Mouse (Mus musculus) neural tube, embryonic 15.5 days (tissue): ENCODE data around the gene Sema3a. TPM values are rescaled to one million over a fixed set of nuclear protein-coding genes. Genes with fewer than 3 reads are reported as not detected.

ENCODE experiments used
- ATAC-seq: fragments of 200-750 bp; cut with Nextera tagmentation; 2 replicates; pipeline ENCODE4 v1.8.0; 2017; ENCODE audit warnings: mild to moderate bottlenecking, moderate TSS enrichment, moderate library complexity; ENCODE audit not compliant: low FRiP score
- H3K27ac ChIP-seq: fragments of 300-500 bp; sonication (generic); replicated peaks from 2 replicates; pipeline ENCODE4 v1.5.1; 2015; ENCODE audit warnings: mild to moderate bottlenecking, inconsistent platforms
- H3K27me3 ChIP-seq: fragments of 300-500 bp; sonication (generic); replicated peaks from 2 replicates; pipeline ENCODE4 v1.6.1; 2015; ENCODE audit warnings: inconsistent platforms
- H3K36me3 ChIP-seq: fragments of 300-500 bp; sonication (generic); 2 replicates; pipeline ENCODE4 v1.6.1; 2015; ENCODE audit warnings: inconsistent platforms
- H3K4me1 ChIP-seq: fragments of 300-500 bp; sonication (generic); 2 replicates; pipeline ENCODE4 v1.6.1; 2015; ENCODE audit warnings: inconsistent platforms
- H3K4me2 ChIP-seq: fragments of 300-500 bp; sonication (generic); 2 replicates; pipeline ENCODE4 v1.6.1; 2015; ENCODE audit warnings: inconsistent platforms, mild to moderate bottlenecking, moderate library complexity
- H3K4me3 ChIP-seq: fragments of 300-500 bp; sonication (generic); replicated peaks from 2 replicates; pipeline ENCODE4 v1.5.1; 2015; ENCODE audit warnings: mild to moderate bottlenecking, inconsistent platforms
- H3K9ac ChIP-seq: fragments of 300-500 bp; sonication (generic); replicated peaks from 2 replicates; pipeline ENCODE4 v1.6.1; 2015; ENCODE audit warnings: mild to moderate bottlenecking, inconsistent platforms
- H3K9me3 ChIP-seq: fragments of 300-500 bp; sonication (generic); replicated peaks from 2 replicates; pipeline ENCODE4 v1.6.1; 2016; ENCODE audit warnings: inconsistent platforms
- WGBS: fragments of 180-500 bp; shearing (Covaris S2); methylation state at CpG from one replicate; pipeline ENCODE4 v1.1.7; 2015; ENCODE audit warnings: mixed read lengths; 5-methylcytosine and 5-hydroxymethylcytosine counted together
- polyA plus RNA-seq: library from polyadenylated mRNA; unstranded; fragments of >200 nt; fragmentation: Nextera tagmentation; extraction: Ambion mirVana; gene quantifications from 2 replicates; pipeline ENCODE4 v1.2.1, GENCODE M21; 2015

Sema3a gene
- 20.7 and 22.1 TPM in 2 replicates for polyA plus RNA-seq

- 17% methylated on average over 13 of the region's 13 CpGs for WGBS
- no peaks in the 10 kb centered on the region for H3K9me3 ChIP-seq
- peak within 1 kb of the TSS; percentile 52 for H3K4me2 ChIP-seq
- H3K27ac ChIP-seq, result no peak within 1 kb of the TSS
- peak; percentile 91 for ATAC-seq
- H3K36me3 ChIP-seq, result no peaks in the 10 kb centered on the region
- peaks cover 10% of the 10 kb centered on the region for H3K4me1 ChIP-seq
- no peaks in the 10 kb centered on the region for H3K27me3 ChIP-seq
- peak within 1 kb of the TSS; percentile 27 for H3K4me3 ChIP-seq
- H3K9ac ChIP-seq, result 0 out of 2 replicates have a peak within 1 kb of the TSS, but pooled peaks have one; percentile 10
These were observed at the start of gene Sema3a for GRCm38 (mm10) chr5:13125241-13125692. Gene Sema3a, plus strand, starts transcription at chr5:13125414.

DNA sequence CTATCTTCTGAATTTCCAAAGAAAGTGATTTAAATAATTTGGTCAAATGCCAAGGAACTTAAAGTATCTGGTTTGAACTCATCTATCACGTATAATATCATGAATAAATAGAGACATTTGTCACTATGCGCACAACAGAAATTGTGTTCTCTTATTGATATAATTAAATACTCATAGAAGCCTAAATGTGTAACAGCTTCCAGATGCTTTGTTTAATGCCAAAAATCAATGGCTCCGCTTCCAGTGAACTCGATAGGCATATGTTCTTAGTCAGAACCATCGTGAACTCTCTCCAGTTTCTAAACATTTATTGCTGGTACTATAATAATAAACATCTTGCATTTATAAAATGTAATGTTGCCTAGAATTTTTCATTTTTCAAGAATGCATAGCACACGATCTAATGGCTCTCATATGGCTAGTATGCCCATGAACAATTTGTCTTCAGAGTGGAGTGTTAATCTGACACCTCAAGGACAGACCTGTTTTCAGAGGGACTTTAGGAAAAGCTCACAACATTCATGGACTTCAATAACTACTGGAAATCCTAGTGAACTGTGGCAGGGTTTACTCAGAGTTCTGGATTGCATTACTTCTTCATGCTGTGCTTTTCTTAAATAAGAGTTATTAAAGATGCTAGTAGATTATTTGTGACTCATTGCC is 40.3 kb upstream of the Sema3a start:
- no peak for ATAC-seq
- 82% methylated on average over 6 of the region's 6 CpGs for WGBS
- no peaks in the 10 kb centered on the region for H3K27me3 ChIP-seq

DNA sequence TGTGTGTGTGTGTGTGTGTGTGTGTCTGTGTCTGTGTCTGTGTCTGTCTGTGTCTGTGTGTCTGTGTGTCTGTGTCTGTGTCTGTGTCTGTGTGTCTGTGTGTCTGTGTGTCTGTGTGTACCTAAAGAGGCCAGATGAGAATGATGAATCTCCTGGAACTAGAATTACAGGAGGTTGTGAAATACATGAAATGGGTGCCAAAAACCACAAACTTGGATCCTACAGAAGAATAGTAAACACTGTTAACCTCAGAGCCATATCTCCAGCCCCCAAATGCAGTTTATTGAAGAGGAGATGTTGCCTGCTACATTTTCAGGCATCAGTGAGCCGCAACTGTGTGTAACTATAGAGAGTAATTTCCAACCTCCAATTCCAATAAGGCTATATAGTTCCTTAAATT is 34.8 kb upstream of the Sema3a start:
- H3K4me2 ChIP-seq, result no peak overlapping the region
- H3K4me1 ChIP-seq, result no peaks in the 10 kb centered on the region
- WGBS, result 92% methylated on average over 1 of the region's 1 CpGs
- H3K36me3 ChIP-seq, result no peaks in the 10 kb centered on the region
- H3K27me3 ChIP-seq, result no peaks in the 10 kb centered on the region
- no peak overlapping the region for H3K9ac ChIP-seq
- H3K9me3 ChIP-seq, result no peaks in the 10 kb centered on the region
- H3K4me3 ChIP-seq, result no peak overlapping the region
- H3K27ac ChIP-seq, result no peak overlapping the region
- no peak for ATAC-seq

More for the DNA sequence above, 40.3 kb upstream of the Sema3a start:
- Histone ChIP-seq H3K4me2 (no peak overlapping the region), H3K4me3 (no peak overlapping the region), H3K4me1 (no peaks in the 10 kb centered on the region), H3K36me3 (no peaks in the 10 kb centered on the region), H3K27ac (no peak overlapping the region), H3K9ac (no peak overlapping the region), H3K9me3 (no peaks in the 10 kb centered on the region)

GRCm38 (mm10) chr5:13109522-13109921 is 15.7 kb upstream of the Sema3a start:
- H3K4me2 ChIP-seq, result no peak overlapping the region
- WGBS, result 37% methylated on average over 2 of the region's 2 CpGs
- no peak for ATAC-seq

DNA sequence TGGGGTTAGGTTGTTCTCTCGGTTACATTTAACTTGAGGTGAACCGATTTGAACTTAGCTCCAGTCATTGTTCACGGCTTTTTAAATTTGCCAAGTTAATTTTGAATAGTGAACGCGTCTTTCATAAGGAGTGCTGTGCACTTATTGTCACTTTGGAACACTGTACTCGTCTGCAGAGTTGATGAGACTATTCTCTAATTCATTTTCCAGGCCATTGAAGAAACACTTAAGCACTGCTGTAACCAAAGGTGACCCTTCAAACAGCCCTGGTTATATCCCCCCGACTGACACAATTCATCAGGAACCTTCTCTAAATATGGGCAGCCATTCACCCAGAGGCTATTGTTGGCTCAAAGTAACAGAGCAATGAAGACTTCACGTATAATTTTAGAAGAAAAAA is 8.0 kb upstream of the Sema3a start:
- 22% methylated on average over 8 of the region's 8 CpGs for WGBS
- no peaks in the 10 kb centered on the region for H3K4me1 ChIP-seq
- no peak overlapping the region for H3K27ac ChIP-seq
- ATAC-seq, result no peak
- no peaks in the 10 kb centered on the region for H3K36me3 ChIP-seq
- no peaks in the 10 kb centered on the region for H3K27me3 ChIP-seq
- no peaks in the 10 kb centered on the region for H3K9me3 ChIP-seq
- no peak overlapping the region for H3K4me3 ChIP-seq
- H3K9ac ChIP-seq, result no peak overlapping the region
- H3K4me2 ChIP-seq, result no peak overlapping the region

More at GRCm38 (mm10) chr5:13109522-13109921, 15.7 kb upstream of the Sema3a start:
- Histone ChIP-seq H3K36me3 (no peaks in the 10 kb centered on the region), H3K9me3 (no peaks in the 10 kb centered on the region), H3K27me3 (no peaks in the 10 kb centered on the region), H3K4me3 (no peak overlapping the region), H3K9ac (no peak overlapping the region), H3K27ac (no peak overlapping the region), H3K4me1 (no peaks in the 10 kb centered on the region)

GRCm38 (mm10) chr5:13125757-13126156 is 543 bp downstream of the Sema3a start:
- Histone ChIP-seq H3K9me3 (no peaks in the 10 kb centered on the region), H3K4me3 (peak overlapping the region; percentile 27), H3K27me3 (no peaks in the 10 kb centered on the region), H3K36me3 (no peaks in the 10 kb centered on the region), H3K9ac (0 out of 2 replicates have a peak overlapping the region, but pooled peaks have one; percentile 10), H3K4me1 (peaks cover 10% of the 10 kb centered on the region), H3K4me2 (peak overlapping the region; percentile 52), H3K27ac (no peak overlapping the region)
- WGBS, result 54% methylated on average over 9 of the region's 9 CpGs
- peak; percentile 46; the same call in 1 of the 2 replicates for ATAC-seq

- Histone ChIP-seq H3K27ac (no peak overlapping the region), H3K9ac (no peak overlapping the region), H3K9me3 (no peaks in the 10 kb centered on the region), H3K4me2 (peak overlapping the region; percentile 52; the same call in 1 of the 2 replicates), H3K4me1 (peaks cover 10% of the 10 kb centered on the region), H3K4me3 (no peak overlapping the region), H3K27me3 (no peaks in the 10 kb centered on the region), H3K36me3 (no peaks in the 10 kb centered on the region)
- ATAC-seq, result no peak
- 86% methylated on average over 4 of the region's 4 CpGs for WGBS
These were observed 982 bp downstream of the Sema3a start for GRCm38 (mm10) chr5:13126196-13126595.

- ATAC-seq, result no peak
- no peaks in the 10 kb centered on the region for H3K36me3 ChIP-seq
- H3K4me3 ChIP-seq, result no peak overlapping the region
- peaks cover 10% of the 10 kb centered on the region for H3K4me1 ChIP-seq
- no peak overlapping the region for H3K27ac ChIP-seq
- WGBS, result 73% methylated on average over 3 of the region's 3 CpGs
- no peaks in the 10 kb centered on the region for H3K27me3 ChIP-seq
- no peak overlapping the region for H3K4me2 ChIP-seq
- no peaks in the 10 kb centered on the region for H3K9me3 ChIP-seq
- no peak overlapping the region for H3K9ac ChIP-seq
These were observed 1.9 kb downstream of the Sema3a start for GRCm38 (mm10) chr5:13127121-13127520.

GRCm38 (mm10) chr5:13144733-13145457 is 19.7 kb downstream of the Sema3a start:
- 7% methylated on average over 7 of the region's 7 CpGs for WGBS
- ATAC-seq, result peak; percentile 70
- H3K9me3 ChIP-seq, result no peaks in the 10 kb centered on the region

DNA sequence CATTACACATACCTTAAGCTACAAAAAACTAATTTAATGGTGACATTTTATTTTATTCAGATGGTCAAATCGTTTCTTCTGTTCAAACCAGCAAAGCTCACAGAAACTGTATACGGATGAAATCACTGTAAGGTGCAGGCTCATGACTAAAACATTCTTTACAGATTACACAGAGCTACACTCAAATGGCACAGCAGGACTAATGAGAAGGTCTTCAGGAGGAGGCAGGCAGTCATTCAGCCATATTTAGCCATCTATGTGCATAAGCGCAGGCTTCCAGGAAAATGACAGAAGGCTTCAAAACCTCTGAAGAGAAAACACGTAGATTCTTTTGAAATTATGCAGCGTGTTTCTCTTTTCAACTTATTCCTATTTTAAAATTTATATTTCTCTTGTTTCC is 24.7 kb downstream of the Sema3a start:
- Histone ChIP-seq H3K4me2 (no peak overlapping the region), H3K27ac (no peak overlapping the region), H3K9ac (no peak overlapping the region), H3K9me3 (no peaks in the 10 kb centered on the region), H3K36me3 (no peaks in the 10 kb centered on the region), H3K4me3 (no peak overlapping the region), H3K4me1 (peaks cover 1% of the 10 kb centered on the region; the same call in 1 of the 2 replicates), H3K27me3 (no peaks in the 10 kb centered on the region)
- 78% methylated on average over 5 of the region's 5 CpGs for WGBS
- no peak for ATAC-seq

More at GRCm38 (mm10) chr5:13144733-13145457, 19.7 kb downstream of the Sema3a start:
- Histone ChIP-seq H3K4me3 (no peak overlapping the region), H3K27me3 (no peaks in the 10 kb centered on the region), H3K9ac (no peak overlapping the region), H3K4me2 (no peak overlapping the region), H3K4me1 (peaks cover 5% of the 10 kb centered on the region; the same call in 1 of the 2 replicates), H3K27ac (no peak overlapping the region), H3K36me3 (no peaks in the 10 kb centered on the region)

DNA sequence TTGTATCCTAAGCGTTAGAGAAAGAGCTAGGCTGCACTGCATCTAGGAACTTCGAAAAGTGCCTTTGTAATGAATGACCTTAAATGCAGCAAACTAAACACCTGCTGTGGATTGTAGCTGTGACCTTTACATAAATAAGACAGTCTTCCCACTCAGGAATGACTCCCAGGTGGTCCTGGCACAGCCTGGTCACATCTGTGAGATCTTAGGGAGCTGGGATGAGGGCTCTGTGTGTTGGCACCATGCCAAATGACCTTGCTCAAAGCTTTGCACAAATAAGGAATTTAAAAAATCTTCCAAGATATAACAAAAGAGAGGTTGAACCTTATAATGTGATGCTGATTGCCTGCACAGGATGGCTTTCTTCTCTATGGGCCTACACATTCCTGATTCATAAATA is 25.8 kb downstream of the Sema3a start:
- 61% methylated on average over 2 of the region's 2 CpGs for WGBS
- Histone ChIP-seq H3K9me3 (no peaks in the 10 kb centered on the region), H3K9ac (no peak overlapping the region)

More for the DNA sequence above, 25.8 kb downstream of the Sema3a start:
- Histone ChIP-seq H3K27me3 (no peaks in the 10 kb centered on the region), H3K27ac (no peak overlapping the region), H3K4me2 (no peak overlapping the region), H3K4me3 (no peak overlapping the region), H3K36me3 (no peaks in the 10 kb centered on the region), H3K4me1 (no peaks in the 10 kb centered on the region)
- no peak for ATAC-seq
